Mouse (Mus musculus) embryonic facial prominence, embryonic 11.5 days (tissue): ENCODE measurements around the gene B230307C23Rik. TPM values are rescaled to one million over a fixed set of nuclear protein-coding genes. Genes with fewer than 3 reads are reported as not detected.

Source experiments
- ATAC-seq: fragments of 200-750 bp; cut with Nextera tagmentation; replicated peaks from 2 replicates; pipeline ENCODE4 v1.8.0; 2017; ENCODE audit warnings: low read depth; ENCODE audit not compliant: insufficient number of reproducible peaks, low FRiP score, low TSS enrichment
- DNase-seq: peaks from one replicate; pipeline ENCODE4 v3.0.0-alpha.2; 2015; ENCODE audit warnings: low spot score
- H3K27ac ChIP-seq: fragments of 300-500 bp; sonication (generic); replicated peaks from 2 replicates; pipeline ENCODE4 v1.5.1; 2014; ENCODE audit warnings: mild to moderate bottlenecking, low read depth, low read length, control low read depth
- H3K27me3 ChIP-seq: fragments of 300-500 bp; sonication (generic); 2 replicates; pipeline ENCODE4 v1.6.1; 2014; ENCODE audit warnings: mild to moderate bottlenecking, low read length, moderate library complexity, mixed read lengths; ENCODE audit not compliant: control insufficient read depth, insufficient read depth
- H3K36me3 ChIP-seq: fragments of 300-500 bp; sonication (generic); replicated peaks from 2 replicates; pipeline ENCODE4 v1.6.1; 2014; ENCODE audit warnings: low read depth, mild to moderate bottlenecking, low read length, moderate library complexity, mixed read lengths; ENCODE audit not compliant: control insufficient read depth, insufficient read depth
- H3K4me1 ChIP-seq: fragments of 300-500 bp; sonication (generic); 2 replicates; pipeline ENCODE4 v1.6.1; 2014; ENCODE audit warnings: low read length, mixed read lengths; ENCODE audit not compliant: control insufficient read depth, insufficient read depth
- H3K4me2 ChIP-seq: fragments of 300-500 bp; sonication (generic); 2 replicates; pipeline ENCODE4 v1.6.1; 2014; ENCODE audit warnings: low read depth, mild to moderate bottlenecking, control low read depth, low read length, moderate library complexity
- H3K4me3 ChIP-seq: fragments of 300-500 bp; sonication (generic); 2 replicates; pipeline ENCODE4 v1.5.1; 2014; ENCODE audit warnings: low read depth, low read length, control low read depth
- H3K9ac ChIP-seq: fragments of 300-500 bp; sonication (generic); replicated peaks from 2 replicates; pipeline ENCODE4 v1.6.1; 2014; ENCODE audit warnings: mild to moderate bottlenecking, control low read depth, low read length
- H3K9me3 ChIP-seq: fragments of 300-500 bp; sonication (generic); replicated peaks from 2 replicates; pipeline ENCODE4 v1.6.1; 2016; ENCODE audit warnings: mild to moderate bottlenecking, low read length, inconsistent platforms, mixed read lengths; ENCODE audit not compliant: control insufficient read depth
- WGBS: fragments of 180-500 bp; shearing (Covaris S2); extraction: QIAGEN DNeasy Blood & Tissue Kit; methylation state at CpG from one replicate; pipeline ENCODE4 v1.1.7; 2014; 5-methylcytosine and 5-hydroxymethylcytosine counted together
- polyA plus RNA-seq: library from polyadenylated mRNA; unstranded; fragments of >200 nt; fragmentation: Nextera tagmentation; extraction: Ambion mirVana; gene quantifications from 2 replicates; pipeline ENCODE4 v1.2.1, GENCODE M21; 2014

Gene B230307C23Rik
- 23.4 and 29.2 TPM in 2 replicates for polyA plus RNA-seq

GRCm38 (mm10) chr16:97996616-97997382, at the start of gene B230307C23Rik:
B230307C23Rik (plus strand) TSS chr16:97997315.
- H3K9ac ChIP-seq: peak within 1 kb of the TSS; percentile 62
- H3K4me2 ChIP-seq: peak within 1 kb of the TSS; percentile 59
- peak; percentile 98 for ATAC-seq
- H3K27ac ChIP-seq: peak within 1 kb of the TSS; percentile 35
- DNase-seq: peak; percentile 89
- no peaks in the 10 kb centered on the region for H3K4me1 ChIP-seq
- H3K27me3 ChIP-seq: no peaks in the 10 kb centered on the region
- 1% methylated on average over 22 of the region's 22 CpGs for WGBS
- no peaks in the 10 kb centered on the region for H3K36me3 ChIP-seq
- H3K4me3 ChIP-seq: peak within 1 kb of the TSS; percentile 55
- H3K9me3 ChIP-seq: 0 out of 2 replicates have a peak, but pooled peaks cover 2% of the 10 kb centered on the region

- Histone ChIP-seq H3K4me2 (no peak overlapping the region), H3K9me3 (no peaks in the 10 kb centered on the region), H3K4me3 (no peak overlapping the region), H3K36me3 (peaks cover 3% of the 10 kb centered on the region), H3K27me3 (no peaks in the 10 kb centered on the region), H3K9ac (no peak overlapping the region), H3K27ac (no peak overlapping the region), H3K4me1 (no peaks in the 10 kb centered on the region)
- no peak for DNase-seq
- WGBS: 86% methylated on average over 4 of the region's 4 CpGs
- ATAC-seq: no peak
These were observed 48.3 kb upstream of the B230307C23Rik start for GRCm38 (mm10) chr16:97948836-97949235.

- no peak for ATAC-seq
These were observed 47.1 kb upstream of the B230307C23Rik start for GRCm38 (mm10) chr16:97950061-97950460.

GRCm38 (mm10) chr16:97952371-97952770, 44.7 kb upstream of the B230307C23Rik start:
- ATAC-seq: no peak
- no peaks in the 10 kb centered on the region for H3K9me3 ChIP-seq
- no peak overlapping the region for H3K27ac ChIP-seq
- no peak for DNase-seq
- H3K4me3 ChIP-seq: no peak overlapping the region
- 89% methylated on average over 4 of the region's 4 CpGs for WGBS
- no peak overlapping the region for H3K4me2 ChIP-seq
- H3K9ac ChIP-seq: no peak overlapping the region
- peaks cover 3% of the 10 kb centered on the region for H3K36me3 ChIP-seq
- no peaks in the 10 kb centered on the region for H3K27me3 ChIP-seq
- no peaks in the 10 kb centered on the region for H3K4me1 ChIP-seq

More at GRCm38 (mm10) chr16:97950061-97950460, 47.1 kb upstream of the B230307C23Rik start:
- Histone ChIP-seq H3K9me3 (no peaks in the 10 kb centered on the region), H3K4me3 (no peak overlapping the region), H3K27ac (no peak overlapping the region), H3K4me2 (no peak overlapping the region), H3K4me1 (no peaks in the 10 kb centered on the region), H3K36me3 (peaks cover 3% of the 10 kb centered on the region), H3K9ac (no peak overlapping the region), H3K27me3 (no peaks in the 10 kb centered on the region)
- 96% methylated on average over 8 of the region's 8 CpGs for WGBS
- no peak for DNase-seq

GRCm38 (mm10) chr16:97952801-97953200, 44.3 kb upstream of the B230307C23Rik start:
- Histone ChIP-seq H3K4me1 (no peaks in the 10 kb centered on the region), H3K36me3 (peaks cover 3% of the 10 kb centered on the region), H3K27me3 (no peaks in the 10 kb centered on the region), H3K9me3 (no peaks in the 10 kb centered on the region), H3K4me3 (no peak overlapping the region), H3K4me2 (no peak overlapping the region), H3K9ac (no peak overlapping the region), H3K27ac (no peak overlapping the region)
- ATAC-seq: no peak
- WGBS: 88% methylated on average over 9 of the region's 9 CpGs
- DNase-seq: no peak

GRCm38 (mm10) chr16:97953300-97953699, 43.8 kb upstream of the B230307C23Rik start:
- 88% methylated on average over 2 of the region's 2 CpGs for WGBS
- H3K36me3 ChIP-seq: peaks cover 3% of the 10 kb centered on the region

GRCm38 (mm10) chr16:97956011-97956410, 41.1 kb upstream of the B230307C23Rik start:
- DNase-seq (no peak), ATAC-seq (no peak)
- Histone ChIP-seq H3K27ac (no peak overlapping the region), H3K9me3 (no peaks in the 10 kb centered on the region), H3K9ac (no peak overlapping the region), H3K27me3 (no peaks in the 10 kb centered on the region), H3K4me1 (no peaks in the 10 kb centered on the region), H3K36me3 (no peaks in the 10 kb centered on the region; the same call in 1 of the 2 replicates), H3K4me2 (no peak overlapping the region), H3K4me3 (no peak overlapping the region)
- WGBS: 97% methylated on average over 2 of the region's 2 CpGs

More at GRCm38 (mm10) chr16:97953300-97953699, 43.8 kb upstream of the B230307C23Rik start:
- H3K4me3 ChIP-seq: no peak overlapping the region
- H3K9ac ChIP-seq: no peak overlapping the region
- DNase-seq (no peak), ATAC-seq (no peak)
- H3K27me3 ChIP-seq: no peaks in the 10 kb centered on the region
- no peaks in the 10 kb centered on the region for H3K4me1 ChIP-seq
- H3K4me2 ChIP-seq: no peak overlapping the region
- no peak overlapping the region for H3K27ac ChIP-seq
- no peaks in the 10 kb centered on the region for H3K9me3 ChIP-seq

- H3K9me3 ChIP-seq: no peaks in the 10 kb centered on the region
- H3K36me3 ChIP-seq: no peaks in the 10 kb centered on the region
- ATAC-seq: no peak
- H3K4me2 ChIP-seq: no peak overlapping the region
- peak; percentile 14 for DNase-seq
- no peak overlapping the region for H3K9ac ChIP-seq
- H3K27me3 ChIP-seq: no peaks in the 10 kb centered on the region
- H3K27ac ChIP-seq: no peak overlapping the region
- H3K4me3 ChIP-seq: no peak overlapping the region
- H3K4me1 ChIP-seq: no peaks in the 10 kb centered on the region
These were observed 39.5 kb upstream of the B230307C23Rik start for GRCm38 (mm10) chr16:97957626-97958025.
